Mouse (Mus musculus) frontal cortex, adult 2 months (tissue): ENCODE measurements around the gene Zfp616. TPM values are rescaled to one million over a fixed set of nuclear protein-coding genes. Genes with fewer than 3 reads are reported as not detected.

Experiments used
- DNase-seq, 2 experiments: peaks; one replicate each; pipeline ENCODE4 v3.0.0; 2022; ENCODE audit warnings: low spot score in 1 of 2; ENCODE audit errors: extremely low spot score in 1 of 2
- polyA plus RNA-seq: library from polyadenylated mRNA; depleted of rRNA; stranded (reverse); fragments of >200 nt; gene quantifications from 2 replicates; pipeline ENCODE4 v1.2.3, GENCODE M21; 2012; rRNA removed

The Zfp616 gene
- polyA plus RNA-seq: not detected in 2 replicates

DNA sequence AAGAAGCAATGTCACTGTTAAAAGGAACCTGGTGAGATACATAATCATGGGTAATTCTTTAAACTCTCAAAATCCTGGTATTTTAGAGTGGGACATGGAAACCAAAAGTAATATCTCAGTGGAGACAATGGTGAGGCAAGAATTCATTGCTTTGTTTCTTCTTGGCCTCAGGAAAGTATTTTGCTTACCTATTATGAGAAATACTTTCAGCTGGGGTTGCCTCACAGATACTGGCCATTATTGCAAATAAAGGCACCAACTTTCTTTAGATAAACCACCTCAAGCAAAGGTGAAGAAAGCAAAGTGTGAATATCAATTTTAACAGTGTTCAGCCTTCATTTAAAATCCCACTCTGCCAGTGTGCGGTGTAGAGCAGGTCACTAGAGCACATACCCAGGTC is at the start of gene Zfp616:
Gene Zfp616, plus strand, starts transcription at position 301 of the 400 bp plus-strand sequence.
- DNase-seq: no peak

DNA sequence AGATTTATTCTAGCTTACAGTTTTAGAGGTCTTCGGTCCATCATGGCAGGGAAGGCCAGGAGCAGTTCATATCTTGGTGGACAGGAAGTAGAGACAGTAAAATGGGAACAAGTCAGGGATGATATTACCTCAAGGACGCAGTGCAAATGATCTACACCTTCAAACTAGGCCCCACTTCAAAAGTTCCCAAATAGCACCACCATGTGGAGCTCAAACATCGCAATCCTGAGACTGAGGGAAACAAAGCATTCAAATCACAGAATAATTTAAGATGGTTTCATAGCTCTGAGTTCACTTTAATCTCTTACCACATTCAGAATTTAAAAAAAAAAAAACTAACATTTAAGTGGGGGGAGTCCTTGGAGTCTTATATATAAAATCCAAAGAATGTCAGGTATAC is 18.4 kb upstream of the Zfp616 start:
- no peak for DNase-seq

DNA sequence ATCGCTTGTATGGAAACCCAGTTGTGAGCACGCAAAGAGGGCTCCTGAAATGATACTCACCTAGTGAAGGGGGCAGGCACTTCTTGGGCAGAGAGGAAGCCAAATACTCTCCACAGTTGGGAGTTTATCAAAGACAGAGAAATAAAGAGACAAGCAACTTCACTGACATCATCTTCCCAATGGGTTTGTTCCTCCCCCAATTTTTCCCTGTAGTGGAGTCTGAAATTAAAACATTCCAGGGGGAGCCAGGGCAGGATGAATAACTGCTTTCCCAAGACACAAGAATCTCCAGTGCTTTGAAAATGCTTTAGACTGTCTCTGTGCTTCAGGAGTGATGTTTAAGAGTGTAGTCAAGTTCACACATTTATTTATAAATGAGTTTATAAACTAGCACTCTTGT is 13.3 kb upstream of the Zfp616 start, which contains the start of the genes Olfr139 and Olfr399:
Gene Olfr139, minus strand, starts transcription at position 101 of the 400 bp plus-strand sequence.
Gene Olfr399, minus strand, starts transcription at position 165 of the 400 bp plus-strand sequence.
- no peak for DNase-seq

DNA sequence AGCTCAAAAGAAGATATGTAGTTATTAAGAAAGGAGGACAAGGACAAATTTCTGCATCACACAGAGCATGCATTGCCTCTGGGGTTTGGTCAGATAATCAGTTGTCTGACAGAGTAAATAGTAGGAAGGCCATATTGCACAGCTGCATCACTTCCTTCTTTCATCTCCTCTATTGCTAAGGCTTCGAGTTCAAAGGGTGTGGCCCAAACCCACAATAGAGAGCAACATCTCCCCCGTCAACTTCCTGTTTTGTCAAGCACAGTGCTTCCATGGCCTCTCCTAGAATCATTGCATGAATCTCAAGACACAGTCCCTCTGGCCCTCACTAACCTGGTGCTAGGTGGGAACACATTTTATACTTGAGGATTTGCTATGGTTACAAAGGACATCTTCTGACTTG is 31.0 kb downstream of the Zfp616 start:
- no peak for DNase-seq

DNA sequence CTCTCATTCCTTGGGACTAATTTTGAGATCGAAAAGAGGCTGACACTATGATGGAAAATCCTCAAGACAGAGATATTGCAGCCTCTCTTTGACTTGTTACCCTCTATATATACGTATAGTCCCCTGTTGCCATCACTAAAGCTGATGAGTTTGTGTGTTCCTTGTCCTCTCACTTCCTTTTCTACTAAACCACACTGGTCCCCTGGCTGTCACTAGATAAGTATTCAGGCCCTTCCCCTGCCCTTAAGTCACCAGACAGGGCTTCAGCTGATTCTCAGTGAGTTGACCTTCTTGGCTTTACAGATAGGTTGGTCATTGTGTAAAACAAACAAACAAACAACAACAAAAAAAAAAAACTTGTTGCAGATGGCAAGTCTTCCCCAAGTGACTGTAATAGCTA is 31.8 kb downstream of the Zfp616 start:
- no peak for DNase-seq

DNA sequence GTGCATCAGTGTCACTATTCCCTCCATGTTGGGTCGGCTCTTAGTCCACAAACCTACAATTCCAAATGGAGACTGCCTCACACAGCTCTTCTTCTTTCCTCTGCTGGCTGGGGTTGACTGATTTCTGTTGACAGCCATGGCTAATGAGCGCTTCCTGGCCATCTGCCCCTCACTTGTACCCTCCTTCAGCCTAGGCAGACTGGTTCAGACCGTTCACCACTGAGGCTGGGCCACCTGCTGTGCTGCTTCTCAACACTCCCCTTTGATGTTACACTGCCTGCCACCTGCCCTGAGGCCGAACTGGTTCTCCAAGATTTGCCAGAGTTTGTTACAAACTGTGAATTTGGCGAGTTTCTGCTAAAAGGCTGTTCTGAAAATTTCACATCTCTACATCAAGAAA is 35.3 kb downstream of the Zfp616 start:
- no peak for DNase-seq

DNA sequence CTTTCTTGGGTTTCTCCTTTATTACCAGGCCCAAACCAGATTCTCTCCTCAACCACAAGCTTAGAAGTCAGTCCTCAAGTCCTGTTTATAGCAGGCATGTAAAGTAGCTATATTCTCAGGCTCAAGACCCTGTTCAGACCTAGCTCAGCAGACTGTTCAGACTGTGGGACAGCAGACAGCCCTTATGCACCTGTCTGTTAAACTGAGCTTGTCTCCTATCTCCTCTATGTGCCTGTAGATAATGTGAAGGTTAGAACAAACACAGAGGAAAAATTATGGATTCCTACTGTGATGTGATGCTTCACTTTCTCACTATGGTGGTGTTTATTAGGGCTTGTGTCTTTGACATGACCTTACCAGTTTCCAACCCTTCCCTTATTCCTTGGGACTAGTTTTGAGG is 43.7 kb downstream of the Zfp616 start, which contains the start of gene Olfr401:
Gene Olfr401, plus strand, starts transcription at position 301 of the 400 bp plus-strand sequence.
- no peak for DNase-seq

Other genes with a start within 250 kb of the Zfp616 start
- not detected in 2 replicates for gene Olfr393, start 218.5 kb upstream of the Zfp616 start, polyA plus RNA-seq
- gene Olfr394, start 179.2 kb upstream of the Zfp616 start, polyA plus RNA-seq: 0.02 TPM in 1 of 2 replicates, not detected in the other
- not detected in 2 replicates for gene Olfr395, start 160.7 kb upstream of the Zfp616 start, polyA plus RNA-seq
- not detected in 2 replicates for gene Olfr23, start 133.3 kb upstream of the Zfp616 start, polyA plus RNA-seq
- not detected in 2 replicates for gene Olfr397, start 109.1 kb upstream of the Zfp616 start, polyA plus RNA-seq
- not detected in 2 replicates for gene Olfr398, start 79.5 kb upstream of the Zfp616 start, polyA plus RNA-seq
- gene Olfr139, start 13.4 kb upstream of the Zfp616 start, polyA plus RNA-seq: not detected in 2 replicates
- not detected in 2 replicates for gene Olfr399, start 13.3 kb upstream of the Zfp616 start, polyA plus RNA-seq
- gene Olfr401, start 43.8 kb downstream of the Zfp616 start, polyA plus RNA-seq: not detected in 2 replicates
- gene Olfr402, start 83.6 kb downstream of the Zfp616 start, polyA plus RNA-seq: not detected in 2 replicates
- not detected in 2 replicates for gene Olfr403, start 116.3 kb downstream of the Zfp616 start, polyA plus RNA-seq
- gene Olfr43, start 141.4 kb downstream of the Zfp616 start, polyA plus RNA-seq: not detected in 2 replicates
- not detected in 2 replicates for gene Olfr406, start 189.9 kb downstream of the Zfp616 start, polyA plus RNA-seq
- not detected in 2 replicates for gene Olfr59, start 213.8 kb downstream of the Zfp616 start, polyA plus RNA-seq